Mouse (Mus musculus): ENCODE measurements around the gene Elfn1.

The Elfn1 gene

DNA sequence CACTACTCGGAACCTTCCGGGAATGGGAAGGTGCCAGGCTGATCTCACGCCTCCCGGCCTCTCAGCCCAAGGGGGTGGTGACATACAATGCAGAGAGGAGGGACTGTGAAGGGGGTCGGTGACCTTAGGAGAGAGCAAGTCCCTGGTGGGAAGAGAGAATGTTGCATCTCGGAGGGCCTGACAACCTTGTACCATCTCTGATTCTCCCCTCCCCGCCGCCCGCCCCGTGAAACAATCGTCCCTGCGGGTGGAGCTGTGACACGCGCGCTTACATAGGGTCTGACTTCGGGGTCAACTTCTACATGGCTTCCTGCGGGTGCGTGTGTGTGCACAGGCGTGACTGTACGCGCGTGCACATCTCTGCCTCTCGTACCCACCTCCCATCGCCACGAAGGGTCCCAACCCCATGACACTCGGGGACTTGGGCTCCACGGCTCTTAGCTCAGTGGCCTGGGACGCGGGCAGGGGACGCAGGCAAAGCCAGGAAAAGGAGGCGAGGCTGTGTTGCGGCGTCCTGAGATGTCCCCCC, at the start of gene Elfn1:
Gene Elfn1, plus strand, starts transcription at position 230 of the 529 bp plus-strand sequence.
- WGBS = 1% methylated on average over 33 of the region's 33 CpGs

- WGBS = 35% methylated on average over 15 of the region's 15 CpGs
These were observed 47.2 kb upstream of the Elfn1 start for GRCm38 (mm10) chr5:139860328-139861104.

GRCm38 (mm10) chr5:139862759-139863158, 45.0 kb upstream of the Elfn1 start:
- 31% methylated on average over 4 of the region's 4 CpGs for WGBS

DNA sequence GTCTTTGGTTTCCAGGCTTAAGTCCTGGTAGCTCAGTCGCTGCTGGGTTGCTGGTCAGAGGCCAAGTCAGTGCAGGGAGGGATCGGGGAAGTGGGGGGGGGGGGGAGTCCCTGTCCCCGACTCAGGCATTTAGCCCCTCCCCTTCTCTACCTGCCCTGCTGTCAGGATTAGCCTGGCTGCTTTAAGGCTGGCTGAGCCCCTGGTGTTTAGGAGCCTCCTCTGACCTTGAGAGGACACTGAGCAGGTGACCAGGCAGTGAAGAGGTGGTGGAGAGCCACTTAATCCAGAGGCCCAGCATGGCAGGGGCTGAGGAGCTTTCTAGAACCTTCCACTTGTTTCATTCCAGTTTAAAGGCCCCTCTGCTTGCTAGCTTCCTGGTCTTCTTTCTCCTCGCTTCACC, 36.9 kb upstream of the Elfn1 start:
- 35% methylated on average over 4 of the region's 4 CpGs for WGBS

GRCm38 (mm10) chr5:139871526-139871925, 36.2 kb upstream of the Elfn1 start:
- 84% methylated on average over 1 of the region's 1 CpGs for WGBS

- WGBS = 71% methylated on average over 7 of the region's 7 CpGs
These were observed 30.2 kb upstream of the Elfn1 start for GRCm38 (mm10) chr5:139877563-139877962.

- WGBS = 87% methylated on average over 5 of the region's 5 CpGs
These were observed 28.0 kb upstream of the Elfn1 start for GRCm38 (mm10) chr5:139879694-139880093.

DNA sequence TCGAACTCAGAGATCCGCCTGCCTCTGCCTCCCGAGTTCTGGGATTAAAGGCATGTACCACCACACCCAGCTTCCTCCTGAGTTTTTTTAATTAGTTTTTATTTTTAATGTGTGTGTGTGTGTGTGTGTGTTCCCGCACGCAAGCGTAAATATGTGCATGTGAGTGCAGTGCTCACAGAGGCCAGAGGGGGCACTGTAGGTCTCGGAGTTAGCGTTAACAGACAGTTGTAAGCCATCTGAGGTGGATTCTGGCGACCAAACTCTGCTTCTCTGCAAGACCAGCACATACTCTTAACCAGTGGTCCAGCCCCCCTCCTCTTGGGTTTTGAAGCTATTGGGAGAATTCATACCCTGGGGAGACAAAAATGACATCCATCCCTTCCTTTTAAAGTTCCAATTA, 26.6 kb upstream of the Elfn1 start:
- 91% methylated on average over 9 of the region's 9 CpGs for WGBS

- 39% methylated on average over 3 of the region's 3 CpGs for WGBS
These were observed 19.1 kb upstream of the Elfn1 start for GRCm38 (mm10) chr5:139888624-139889023.

- 34% methylated on average over 10 of the region's 10 CpGs for WGBS
These were observed 18.4 kb upstream of the Elfn1 start for GRCm38 (mm10) chr5:139889370-139889769.

DNA sequence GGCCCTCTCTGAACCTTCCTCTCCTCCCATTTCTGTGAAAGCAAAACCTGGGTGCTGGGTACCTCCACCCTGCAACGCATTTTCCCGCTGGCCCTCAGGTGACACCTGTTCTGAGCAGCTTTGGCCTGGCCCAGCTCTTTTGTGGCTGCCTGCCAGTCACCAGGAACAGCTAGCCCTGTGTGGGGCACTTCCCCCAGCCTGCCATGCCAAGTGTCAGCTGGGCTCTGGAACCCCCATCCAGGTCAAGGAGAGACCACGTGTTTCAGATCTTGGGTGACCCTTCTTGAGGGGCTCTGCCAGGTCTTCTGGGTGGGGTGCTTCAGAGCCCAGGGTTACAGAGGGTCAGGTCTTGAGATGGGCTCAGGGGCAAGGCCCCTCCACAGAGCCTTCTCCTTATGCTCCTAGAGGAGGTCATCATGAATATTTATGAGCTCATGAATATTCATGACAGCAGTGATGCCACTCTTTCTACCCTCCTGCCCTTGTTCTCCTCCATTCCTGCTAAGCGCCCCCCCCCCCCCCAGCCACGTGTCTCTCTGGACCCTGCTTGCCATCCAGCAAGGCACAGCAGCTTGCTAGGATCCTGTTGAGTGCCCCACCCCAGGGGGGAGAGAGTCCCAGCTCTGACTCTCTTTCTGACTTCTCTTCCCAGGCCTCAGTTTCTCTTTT, 15.3 kb upstream of the Elfn1 start:
- WGBS = 34% methylated on average over 5 of the region's 5 CpGs

GRCm38 (mm10) chr5:139892995-139893345, 14.8 kb upstream of the Elfn1 start:
- WGBS = 60% methylated on average over 7 of the region's 7 CpGs

DNA sequence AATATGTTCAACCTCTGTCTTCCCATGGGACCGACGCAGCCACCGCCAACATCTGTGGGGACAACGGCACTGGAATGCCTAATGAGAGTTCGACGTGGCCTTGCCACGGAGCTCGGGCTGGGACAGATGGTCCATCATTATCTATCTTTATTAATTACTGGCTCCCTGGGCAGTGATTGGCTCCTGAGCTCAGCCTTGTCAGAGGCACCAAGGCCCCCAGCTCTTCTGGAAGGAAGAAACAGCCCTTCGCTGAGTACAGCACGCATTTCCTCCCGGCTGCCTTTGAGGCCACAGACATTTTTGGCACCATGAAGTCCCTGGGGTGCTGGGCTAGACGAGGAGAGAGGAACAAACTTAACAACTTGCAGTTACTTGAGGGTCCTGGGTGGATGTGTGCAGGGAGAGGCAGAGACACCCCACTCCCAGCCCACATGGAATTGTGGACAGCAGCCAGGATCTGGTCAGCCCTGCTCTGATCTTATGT, 13.7 kb upstream of the Elfn1 start:
- WGBS = 66% methylated on average over 12 of the region's 12 CpGs

DNA sequence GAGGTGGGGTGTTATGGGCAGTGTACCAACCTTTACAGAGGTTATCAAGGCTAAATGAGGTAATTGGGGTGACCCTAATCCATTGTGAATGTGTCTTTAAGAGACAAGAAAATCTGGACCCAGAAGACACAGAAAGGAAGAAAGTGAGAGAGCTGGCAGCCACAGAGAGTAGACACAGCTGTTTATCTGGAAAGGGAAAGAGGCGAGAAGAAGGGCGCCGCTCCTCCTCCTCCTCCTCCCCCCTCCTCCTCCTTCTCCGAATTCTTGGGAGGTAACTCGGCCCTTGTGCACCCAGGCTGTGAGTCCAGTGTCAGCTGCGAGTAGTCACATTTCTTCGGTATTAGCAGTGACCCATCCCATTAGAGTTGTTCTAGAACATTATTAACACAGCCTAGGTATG, 8.7 kb upstream of the Elfn1 start:
- WGBS = 38% methylated on average over 7 of the region's 7 CpGs

GRCm38 (mm10) chr5:139905121-139905520, 2.6 kb upstream of the Elfn1 start:
- WGBS = 66% methylated on average over 5 of the region's 5 CpGs

DNA sequence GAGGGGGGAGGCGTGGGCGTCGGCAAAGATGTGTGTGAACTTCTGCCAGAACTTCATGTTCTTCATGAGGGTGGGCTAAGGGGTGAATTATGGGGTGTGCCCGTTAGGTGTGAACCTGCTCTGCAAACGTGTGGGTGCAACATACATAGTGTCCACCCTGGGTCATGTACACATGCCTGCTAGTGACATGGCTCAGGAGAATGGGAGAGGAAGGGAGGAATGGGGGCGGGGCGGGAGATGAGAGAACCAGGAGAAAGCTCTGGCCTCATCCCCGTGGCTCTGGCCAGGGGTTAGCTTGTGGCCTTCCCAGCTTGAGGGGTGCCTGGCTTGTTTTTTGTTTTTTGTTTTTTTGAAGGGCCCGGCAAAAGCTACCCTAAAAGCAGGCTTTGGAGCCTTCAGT, 1.2 kb upstream of the Elfn1 start:
- WGBS = 58% methylated on average over 9 of the region's 9 CpGs

DNA sequence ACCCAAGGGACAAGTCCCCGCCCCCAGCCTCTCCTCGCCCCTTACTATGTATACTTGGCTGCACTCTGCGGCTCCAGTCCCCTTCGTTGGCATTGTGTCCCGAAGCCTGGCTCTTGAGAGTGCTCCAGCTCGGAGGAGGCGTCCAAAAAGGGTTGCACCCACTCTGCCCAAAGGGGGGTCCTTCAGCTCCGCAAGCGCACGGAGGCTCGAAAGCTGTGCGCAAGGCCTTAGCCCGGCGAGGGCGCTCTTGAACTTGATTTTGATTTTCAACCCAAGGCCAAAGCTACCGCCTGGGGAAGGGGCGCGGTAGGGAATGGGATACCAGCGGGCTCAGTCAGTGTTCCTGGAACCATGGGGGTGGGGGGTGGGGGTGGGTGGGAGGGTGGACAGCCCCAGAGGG, 502 bp upstream of the Elfn1 start:
- 3% methylated on average over 19 of the region's 19 CpGs for WGBS

DNA sequence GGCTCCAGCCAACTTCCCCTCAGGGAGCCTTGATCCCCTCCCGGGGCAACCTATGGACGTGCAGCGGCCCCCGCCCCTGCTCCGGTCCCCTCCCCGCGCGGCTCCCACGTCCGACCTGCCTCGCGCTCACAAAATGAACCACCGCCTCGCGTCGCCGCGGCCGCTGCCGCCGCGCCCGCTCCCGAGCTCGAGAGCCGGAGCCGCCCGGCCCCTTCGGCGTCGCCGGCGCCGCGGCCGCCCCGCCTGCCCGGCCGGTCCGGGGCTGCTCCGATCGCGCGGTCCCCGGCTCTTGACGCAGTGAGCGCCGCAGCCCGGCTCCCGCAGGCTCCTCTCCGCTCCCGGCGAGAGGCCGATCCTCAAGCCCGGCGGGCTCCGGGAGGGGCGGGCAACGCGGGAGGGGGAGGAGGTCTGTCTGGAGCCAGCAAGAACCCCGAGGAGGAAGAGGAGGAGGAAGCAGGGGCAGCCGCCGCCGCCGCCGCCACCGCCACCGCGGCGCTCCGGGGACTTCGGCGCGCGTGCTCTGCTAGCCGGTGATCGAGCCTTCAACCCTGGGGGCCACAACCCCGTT, 584 bp downstream of the Elfn1 start:
- WGBS = under 1% methylated on average over 75 of the region's 78 CpGs

DNA sequence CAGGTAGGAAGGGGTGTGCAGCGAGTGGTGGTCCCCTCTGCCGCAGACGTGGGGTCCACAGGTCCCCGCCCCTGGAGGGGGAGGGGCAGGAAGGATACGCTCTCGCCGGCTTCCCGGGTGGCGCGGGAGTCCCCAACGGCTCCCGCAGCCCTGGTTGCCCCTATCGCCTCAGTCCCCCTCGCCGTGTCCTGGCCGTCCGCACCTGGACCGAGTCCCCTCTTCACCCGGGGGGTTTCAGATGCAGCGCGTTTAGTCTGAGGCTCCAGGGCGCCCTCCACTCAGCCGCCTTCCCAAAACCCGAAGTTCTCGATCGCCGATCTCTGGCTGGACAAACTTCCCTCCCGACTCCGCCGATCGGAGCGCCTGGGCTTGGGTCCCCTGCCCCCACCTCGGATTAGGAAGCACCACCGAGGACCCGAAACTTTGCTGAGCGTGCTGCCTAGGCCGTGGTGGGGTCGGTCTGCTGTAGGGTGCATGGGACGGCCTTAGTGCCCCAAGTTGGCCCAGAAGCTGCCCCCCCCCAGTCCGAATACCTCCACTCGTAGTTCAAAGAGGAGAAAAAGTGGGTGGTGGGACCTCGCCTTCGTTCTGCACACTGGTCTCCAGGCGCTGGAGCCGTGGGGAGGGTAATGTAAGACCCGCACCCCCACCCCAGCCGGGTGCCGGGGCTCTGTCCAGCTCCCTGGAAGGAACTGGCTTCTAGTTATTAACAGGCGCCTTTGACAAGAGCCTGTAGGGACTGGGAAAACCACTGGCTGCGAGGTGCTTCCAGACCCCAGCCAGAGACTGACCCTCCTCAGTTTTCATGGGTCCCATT, 1.3 kb downstream of the Elfn1 start:
- 1% methylated on average over 50 of the region's 50 CpGs for WGBS

GRCm38 (mm10) chr5:139909710-139910550, 2.2 kb downstream of the Elfn1 start:
- WGBS = 2% methylated on average over 29 of the region's 29 CpGs

DNA sequence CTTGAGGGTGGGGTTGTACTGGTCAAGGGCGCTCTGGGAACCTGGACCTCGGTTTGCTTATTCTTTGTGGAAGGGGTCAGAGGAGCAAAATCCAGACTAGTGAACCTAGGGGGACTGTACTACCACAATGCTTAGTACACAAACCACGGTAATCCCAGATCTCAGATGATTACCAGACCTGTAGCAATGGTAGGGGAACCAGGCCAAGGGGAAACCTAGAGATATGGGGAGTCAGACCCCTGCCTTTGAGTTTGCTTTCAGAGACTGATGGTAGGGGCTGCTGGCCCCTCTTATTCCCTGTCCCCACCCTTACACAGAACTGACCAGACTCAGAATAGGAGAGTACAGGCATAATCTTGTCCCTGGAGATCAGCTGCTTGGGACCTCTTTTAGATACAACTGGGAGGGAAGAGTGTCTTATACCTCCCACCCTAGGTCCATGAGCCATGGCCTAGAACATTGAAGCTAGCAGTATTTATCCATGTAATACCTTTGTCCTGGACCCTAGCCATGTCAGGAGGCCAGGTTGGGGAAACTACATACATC, 3.1 kb downstream of the Elfn1 start:
- WGBS = 75% methylated on average over 3 of the region's 3 CpGs
